Mouse (Mus musculus): ENCODE data around the gene Map3k5. TPM values are rescaled to one million over a fixed set of nuclear protein-coding genes. Genes with fewer than 3 reads are reported as not detected.
"Not testable (repeated sequence)": the region's sequence is repeated elsewhere in the genome, so short reads cannot be mapped to it uniquely, and the experiment has no call there.

Gene Map3k5
- total RNA-seq, 2 experiments from 2014 or later, result 6.5 to 6.6 TPM

DNA sequence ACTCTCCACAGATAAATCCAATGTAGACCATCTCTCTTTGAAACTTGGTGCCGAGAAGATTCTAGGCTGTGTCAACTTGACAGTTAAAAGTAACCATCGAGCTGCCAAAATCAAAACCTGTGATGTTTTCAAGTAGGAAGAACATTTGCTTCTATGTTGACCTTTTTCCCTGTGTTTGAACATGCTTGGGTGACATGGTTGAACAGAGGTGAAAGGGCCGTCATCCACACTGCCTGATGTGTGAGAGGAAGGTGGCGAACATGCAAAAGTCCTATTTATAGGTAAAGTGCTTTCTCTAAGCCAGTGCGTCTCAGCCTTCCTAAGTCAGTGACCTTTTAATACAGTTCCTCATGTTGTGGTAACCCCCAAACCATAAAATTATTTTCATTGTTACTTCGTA, 21.5 kb downstream of the Map3k5 start:
- intact Hi-C loops (cut with DNase I; ENCODE audit: low total_unique reads), result no loop called here
- no peak for DNase-seq

DNA sequence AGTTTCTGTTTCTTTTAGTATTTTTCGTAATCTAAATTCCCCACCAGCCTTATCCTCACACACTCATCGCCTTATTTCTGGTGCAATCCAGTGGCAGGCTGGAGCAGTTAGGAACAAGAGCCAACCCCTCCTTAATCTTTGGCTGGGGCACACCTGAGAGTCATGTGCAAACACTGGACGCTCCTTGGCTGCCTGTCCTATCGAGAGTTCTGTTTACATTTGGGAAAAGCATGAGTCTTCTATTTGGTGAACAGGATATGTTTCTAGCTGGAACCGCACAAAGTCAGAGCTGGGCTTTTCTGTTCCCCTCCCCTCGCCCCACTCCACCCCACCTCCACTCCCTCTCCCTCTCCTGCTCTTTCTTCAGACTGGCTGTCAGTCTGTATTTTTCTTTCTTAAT, 22.5 kb downstream of the Map3k5 start:
- no peak for DNase-seq
- intact Hi-C loops (cut with DNase I; ENCODE audit: low total_unique reads), result no loop called here

DNA sequence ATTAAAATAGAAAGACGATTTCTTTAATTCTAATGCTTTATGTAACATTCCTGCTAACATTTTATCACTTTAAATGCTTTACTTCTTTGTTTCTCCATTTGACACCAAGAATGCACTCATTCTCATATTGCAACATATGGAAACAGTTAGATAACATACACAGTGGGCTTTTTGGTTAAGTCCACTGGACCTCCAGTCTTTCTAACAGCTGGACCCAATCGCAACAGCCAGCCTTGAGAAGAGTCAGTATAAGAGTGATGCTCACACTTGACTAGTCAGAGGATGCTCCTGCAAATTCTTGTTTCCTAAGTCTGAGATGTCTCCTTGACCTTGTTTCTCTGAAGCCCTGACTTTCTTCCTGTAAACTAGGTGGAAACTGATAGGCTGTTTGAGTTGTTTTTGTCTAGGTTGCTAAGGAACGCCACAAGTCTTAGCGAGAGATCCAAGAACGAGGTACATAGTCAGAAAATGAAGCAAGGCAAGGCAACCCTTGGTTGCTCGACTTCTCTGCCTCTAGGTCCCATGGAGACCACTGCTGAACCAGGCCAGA, 26.6 kb downstream of the Map3k5 start:
- intact Hi-C loops (cut with DNase I; ENCODE audit: low total_unique reads), result no loop called here
- no peak for DNase-seq

DNA sequence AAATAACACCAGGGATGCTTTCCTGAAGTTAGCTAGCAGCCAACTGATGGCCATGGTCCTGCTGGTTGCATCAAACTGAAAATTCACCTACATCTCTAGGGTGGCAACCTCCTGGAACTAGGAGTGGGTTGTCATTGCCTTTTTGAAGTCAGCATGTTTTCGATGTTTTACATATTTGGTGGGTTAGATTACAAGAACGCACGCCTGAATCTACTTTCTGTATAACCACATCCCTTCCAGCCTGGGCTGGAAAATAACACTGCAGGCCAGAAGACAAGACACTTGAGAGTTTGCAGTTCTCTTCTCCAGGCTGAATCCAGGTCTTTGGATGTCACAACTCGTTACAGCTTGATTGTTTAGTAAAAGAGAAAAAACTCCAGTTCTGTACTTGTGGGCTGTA, 28.5 kb downstream of the Map3k5 start:
- DNase-seq, result no peak
- intact Hi-C loops (cut with DNase I; ENCODE audit: low total_unique reads), result no loop called here

DNA sequence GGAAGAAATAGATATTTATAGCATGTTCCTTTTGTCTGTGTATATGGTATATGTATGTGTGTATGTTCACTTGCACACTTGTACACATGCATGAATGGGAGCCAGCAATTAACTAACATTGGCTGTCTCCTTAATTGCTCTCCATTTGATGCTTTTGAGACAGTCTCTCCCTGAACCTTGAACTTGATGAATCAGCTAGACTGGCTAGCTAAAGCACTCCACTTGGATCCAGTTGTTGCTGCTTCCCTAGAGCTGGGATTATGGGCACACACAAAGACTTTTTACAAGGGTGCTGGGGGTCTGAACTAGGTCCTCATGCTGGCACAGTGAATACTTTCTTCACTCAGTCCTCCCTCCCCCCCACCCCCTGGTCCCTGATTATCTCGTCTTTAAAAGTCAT, 28.9 kb downstream of the Map3k5 start:
- intact Hi-C loops (cut with DNase I; ENCODE audit: low total_unique reads), result no loop called here
- DNase-seq, result no peak

DNA sequence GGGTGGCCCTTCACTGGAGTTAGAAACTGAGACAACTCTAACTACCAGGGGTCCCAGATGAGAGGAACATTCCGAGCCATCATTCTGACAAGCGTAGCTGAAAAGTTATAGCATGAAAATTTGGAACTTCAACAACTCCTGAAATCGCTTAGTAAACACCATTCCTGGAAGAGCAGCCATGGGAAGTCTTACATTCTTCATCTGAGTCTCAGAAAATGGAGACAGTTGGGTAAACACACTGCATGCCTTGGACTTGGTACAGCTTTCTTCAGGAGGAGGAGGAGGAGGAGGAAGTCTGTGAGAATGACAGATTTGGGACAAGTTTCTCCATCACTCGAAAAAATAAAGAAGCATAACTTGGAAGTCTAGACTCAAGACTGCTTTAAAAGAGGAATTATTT, 29.8 kb downstream of the Map3k5 start:
- no peak for DNase-seq
- intact Hi-C loops (cut with DNase I; ENCODE audit: low total_unique reads), result no loop called here

DNA sequence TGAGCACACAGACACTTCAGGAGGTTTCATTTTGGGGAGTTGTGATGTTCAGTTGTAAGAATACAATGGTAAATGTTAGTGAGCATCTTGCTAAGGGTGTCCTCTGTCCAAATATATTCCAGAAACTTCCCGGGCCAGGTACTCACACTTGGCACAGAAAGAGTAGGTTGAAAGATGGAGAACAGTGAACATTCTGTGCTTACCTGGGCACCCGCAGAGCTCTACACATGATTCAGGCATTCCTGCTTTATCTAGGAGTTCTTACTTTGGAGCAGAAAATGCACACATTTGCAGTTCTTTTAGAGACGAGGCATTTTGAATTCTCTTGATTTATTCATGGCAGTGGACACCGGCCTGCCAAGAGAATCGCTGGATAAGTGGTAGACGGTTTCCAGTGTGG, 32.3 kb downstream of the Map3k5 start:
- intact Hi-C loops (cut with DNase I; ENCODE audit: low total_unique reads), result no loop called here
- no peak for DNase-seq

DNA sequence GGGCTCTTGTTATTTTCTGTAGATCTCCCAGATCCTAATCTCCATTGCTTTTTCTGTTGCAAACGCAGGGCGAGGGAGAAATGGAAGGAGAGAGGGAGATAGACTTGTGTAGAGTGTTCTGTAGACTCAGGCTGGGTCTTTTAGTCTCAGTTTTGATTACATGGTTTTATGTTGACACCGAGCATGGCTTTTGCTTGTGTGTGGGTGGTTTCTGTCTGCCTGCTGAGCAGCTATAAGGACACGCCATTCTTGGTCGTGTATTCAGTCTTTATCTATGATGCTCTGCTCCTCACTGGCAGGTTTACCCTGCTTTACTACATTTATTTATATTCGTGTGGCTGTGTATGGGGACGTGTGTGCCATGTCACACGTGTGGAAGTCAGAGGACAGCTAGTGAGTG, 34.2 kb downstream of the Map3k5 start:
- intact Hi-C loops (cut with DNase I; ENCODE audit: low total_unique reads), result no loop called here
- no peak for DNase-seq

DNA sequence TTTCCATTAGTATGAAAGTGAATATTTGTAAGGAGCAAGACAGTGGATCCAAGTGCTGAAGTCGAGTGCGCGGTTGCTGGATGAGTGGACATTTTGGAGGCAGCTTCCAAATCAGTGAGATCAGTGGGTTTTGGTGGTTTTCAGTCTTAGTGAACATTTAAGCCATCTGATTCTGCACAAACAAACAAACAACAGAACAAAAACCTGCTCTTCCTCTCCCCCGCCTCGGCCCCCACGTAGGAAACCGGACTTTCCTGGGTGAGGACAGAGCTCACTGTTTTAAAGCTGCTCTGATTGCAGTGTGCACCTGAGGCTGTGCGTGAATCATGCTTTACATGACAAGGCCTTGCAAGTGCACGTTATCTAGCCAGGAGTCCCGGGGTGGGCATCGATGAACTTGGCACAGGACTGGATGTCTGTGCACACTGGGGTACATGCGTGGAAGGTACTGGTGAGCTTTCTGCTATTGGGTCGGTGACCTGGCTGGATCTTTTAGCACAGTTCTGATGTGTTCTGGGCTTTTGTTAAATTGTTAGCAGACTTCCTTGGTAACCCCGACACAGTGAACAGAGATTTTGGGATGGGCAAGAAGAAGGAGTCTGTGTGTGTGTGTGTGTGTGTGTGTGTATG, 35.7 kb downstream of the Map3k5 start:
- DNase-seq, result no peak
- intact Hi-C loops (cut with DNase I; ENCODE audit: low total_unique reads), result no loop called here

DNA sequence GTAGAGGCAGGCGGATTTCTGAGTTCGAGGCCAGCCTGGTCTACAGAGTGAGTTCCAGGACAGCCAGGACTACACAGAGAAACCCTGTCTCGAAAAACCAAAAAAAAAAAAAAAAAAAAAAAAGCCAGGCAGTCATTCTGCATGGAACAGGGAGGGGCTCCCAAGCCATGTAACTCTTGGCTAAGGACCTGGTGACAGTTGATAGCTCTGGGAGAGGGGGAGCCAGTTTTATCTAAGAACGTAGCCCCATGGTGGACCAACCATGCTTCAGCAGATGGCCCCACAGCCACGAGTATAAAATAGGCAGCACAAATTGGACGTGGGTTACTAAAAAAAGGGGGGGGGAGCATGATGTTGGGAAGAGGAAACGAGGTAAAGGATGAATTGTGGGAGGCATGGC, 37.2 kb downstream of the Map3k5 start:
- intact Hi-C loops (cut with DNase I; ENCODE audit: low total_unique reads); DNase-seq: not testable (repeated sequence)

DNA sequence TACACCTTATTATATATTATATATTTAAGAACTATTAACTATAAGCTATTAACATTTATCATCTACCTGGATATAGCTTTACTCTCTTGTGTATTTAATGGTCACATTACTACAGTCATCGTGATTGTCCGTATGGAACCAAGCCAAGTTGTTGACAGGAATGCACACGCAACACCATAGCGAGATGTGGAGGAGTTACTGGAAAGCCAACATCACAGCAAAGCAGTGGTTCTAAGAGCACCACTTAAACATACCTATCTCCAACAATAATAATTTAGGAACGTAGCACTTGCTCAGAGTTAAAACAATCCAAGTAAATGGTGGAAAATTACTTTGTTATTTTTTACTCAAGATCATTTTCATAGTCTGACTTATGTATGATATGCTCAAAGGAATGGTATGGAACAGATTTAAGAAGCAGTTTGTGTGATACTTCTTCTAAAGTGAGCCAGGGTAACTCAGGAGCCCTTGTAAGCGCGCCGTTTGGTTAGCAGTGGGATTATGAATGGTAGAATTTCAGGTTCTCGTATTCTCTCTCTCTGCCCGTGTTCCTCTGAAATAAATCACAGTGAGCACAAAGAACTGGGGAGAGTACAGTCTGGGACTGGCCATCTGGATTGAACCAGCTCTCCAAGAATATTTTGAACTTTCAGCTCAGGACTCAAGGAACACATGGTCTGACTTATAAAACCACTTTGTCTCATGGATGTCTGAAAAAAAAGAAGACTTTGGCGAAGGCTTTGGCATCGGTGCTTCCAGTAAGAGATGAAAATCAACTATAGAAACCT, 39.2 kb downstream of the Map3k5 start:
- intact Hi-C loops (cut with DNase I; ENCODE audit: low total_unique reads), result no loop called here

DNA sequence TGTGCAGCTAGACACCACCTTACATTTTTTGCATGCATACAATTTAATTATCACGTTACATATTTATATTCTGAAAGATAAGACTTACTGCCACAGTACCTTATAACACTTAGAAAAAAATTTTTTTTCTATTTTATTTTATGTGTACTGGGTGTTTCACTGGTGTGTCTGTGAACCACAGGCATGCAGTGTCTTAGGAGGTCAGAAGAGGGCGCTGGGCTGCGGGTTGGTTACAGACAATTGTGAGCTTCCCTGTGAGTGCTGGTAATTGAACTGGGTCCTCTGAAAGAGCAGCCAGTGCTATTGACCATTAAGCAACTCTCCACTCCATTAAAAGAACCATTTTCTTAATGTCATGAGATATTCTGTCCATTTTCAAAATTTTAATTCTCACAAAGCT, 43.3 kb downstream of the Map3k5 start:
- no peak for DNase-seq
- intact Hi-C loops (cut with DNase I; ENCODE audit: low total_unique reads), result no loop called here

More for the DNA sequence above, 39.2 kb downstream of the Map3k5 start:
- DNase-seq, result no peak

DNA sequence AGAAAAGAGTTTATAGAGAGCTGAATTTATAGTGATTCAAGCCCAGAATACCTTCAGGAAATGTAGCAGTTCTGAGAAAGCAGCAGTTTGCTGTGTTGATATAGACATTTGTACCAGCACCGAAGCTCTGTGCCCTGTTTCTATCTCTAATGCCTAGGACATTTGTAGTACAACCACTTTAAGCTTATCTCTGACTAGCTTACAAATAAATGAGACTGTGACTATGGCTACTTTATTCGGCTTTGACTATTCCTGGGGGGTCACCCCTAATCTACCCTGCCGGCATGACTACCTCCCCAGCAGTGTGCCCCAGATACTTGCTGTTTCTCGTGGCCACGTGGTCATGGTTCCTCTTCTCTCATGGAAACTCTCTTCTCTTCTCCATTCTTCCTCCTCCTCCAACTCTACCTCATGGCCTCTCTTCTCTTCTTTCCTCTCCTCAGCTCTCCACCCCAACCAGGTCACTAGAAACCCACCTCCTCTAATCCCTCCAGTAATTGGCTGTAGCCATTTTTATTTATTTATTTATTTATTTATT, 44.5 kb downstream of the Map3k5 start:
- intact Hi-C loops (cut with DNase I; ENCODE audit: low total_unique reads), result no loop called here
- no peak for DNase-seq

DNA sequence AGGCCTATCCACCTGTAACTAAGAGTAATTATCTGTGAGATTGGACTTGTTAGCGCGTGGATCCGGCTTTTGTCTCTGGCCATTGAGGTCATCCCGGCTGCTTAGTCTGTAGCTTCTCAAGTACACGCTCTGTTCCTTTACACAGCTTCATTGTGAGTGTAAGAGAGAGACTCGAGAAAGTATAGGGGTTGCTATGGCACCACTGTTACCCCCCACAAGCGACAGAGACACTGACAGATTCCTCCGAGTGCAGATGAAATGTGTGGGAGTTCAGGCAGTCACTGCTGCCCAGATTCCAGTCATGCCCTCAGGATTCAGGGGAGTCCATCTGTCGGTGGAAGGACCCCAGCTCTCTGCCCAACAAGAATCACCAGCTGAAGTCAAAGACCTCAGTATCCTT, 53.5 kb downstream of the Map3k5 start:
- DNase-seq, result no peak
- intact Hi-C loops (cut with DNase I; ENCODE audit: low total_unique reads), result no loop called here

DNA sequence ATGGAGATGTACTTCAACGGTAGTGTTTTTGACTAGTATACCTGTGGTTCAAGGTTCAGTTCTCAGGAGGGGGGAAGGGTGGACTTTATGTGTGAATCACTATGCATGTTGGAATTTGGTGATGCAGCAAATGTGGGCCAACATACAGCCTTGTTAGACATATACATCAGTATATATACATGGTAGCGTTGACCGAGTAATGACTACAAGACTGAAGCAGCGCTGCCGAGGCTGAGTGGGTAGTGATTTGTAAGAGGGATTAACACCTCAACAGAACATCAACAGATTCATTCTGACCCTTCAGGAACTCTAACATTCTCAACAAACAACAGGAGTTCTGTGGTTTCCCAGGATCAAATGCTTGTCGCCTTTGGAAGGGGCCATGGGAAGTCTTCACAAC, 55.7 kb downstream of the Map3k5 start:
- DNase-seq, result no peak
- intact Hi-C loops (cut with DNase I; ENCODE audit: low total_unique reads), result no loop called here

DNA sequence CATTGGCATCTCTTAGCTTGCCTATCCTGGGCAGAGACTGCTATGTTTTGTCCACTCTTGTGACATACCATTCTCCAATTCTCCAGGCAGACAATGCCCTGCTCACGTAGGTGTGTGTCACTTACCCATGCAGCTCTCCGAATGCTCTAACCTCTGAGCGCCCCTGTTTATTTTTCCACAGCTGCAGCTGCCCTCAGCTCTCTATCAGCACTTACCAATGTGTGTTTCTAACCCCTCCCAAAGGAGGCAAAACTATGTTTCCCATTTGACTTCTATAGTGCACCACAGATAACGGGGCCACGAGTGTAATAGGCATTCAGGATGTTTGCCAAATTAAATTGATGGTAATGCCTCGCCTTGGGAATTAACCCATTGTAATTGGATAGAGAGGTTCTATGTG, 56.4 kb downstream of the Map3k5 start:
- intact Hi-C loops (cut with DNase I; ENCODE audit: low total_unique reads), result no loop called here
- DNase-seq, result no peak

DNA sequence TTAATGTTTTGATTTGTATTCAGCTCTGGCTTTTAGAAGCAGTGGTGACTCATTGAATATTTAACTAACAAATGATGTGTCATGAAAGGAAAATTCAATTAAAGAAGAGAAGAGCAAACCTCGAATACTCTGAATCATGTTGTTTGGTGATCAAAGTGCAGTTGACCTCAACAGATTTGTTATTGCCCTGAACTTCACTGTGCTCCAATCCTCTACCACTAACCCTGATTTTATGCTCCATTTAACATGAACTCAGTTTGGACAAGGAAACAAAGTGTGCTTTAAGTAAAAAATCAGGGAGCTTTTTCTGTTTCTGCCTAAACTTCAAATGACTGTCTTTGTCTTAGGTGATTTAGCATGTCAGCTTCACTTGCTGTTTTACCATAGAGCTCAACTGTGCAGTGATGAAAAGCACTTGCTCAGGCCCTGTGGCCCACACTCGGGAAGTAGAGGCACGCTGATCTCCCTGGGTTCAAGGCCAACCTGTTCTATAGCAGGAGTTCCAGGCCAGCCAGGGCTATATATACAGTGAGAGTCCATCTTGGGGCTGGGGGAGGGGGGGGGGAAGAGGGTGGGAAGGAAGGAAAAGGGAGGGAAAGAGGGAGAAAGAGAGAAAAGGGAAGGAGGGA, 57.1 kb downstream of the Map3k5 start:
- DNase-seq, result no peak
- intact Hi-C loops (cut with DNase I; ENCODE audit: low total_unique reads), result no loop called here

DNA sequence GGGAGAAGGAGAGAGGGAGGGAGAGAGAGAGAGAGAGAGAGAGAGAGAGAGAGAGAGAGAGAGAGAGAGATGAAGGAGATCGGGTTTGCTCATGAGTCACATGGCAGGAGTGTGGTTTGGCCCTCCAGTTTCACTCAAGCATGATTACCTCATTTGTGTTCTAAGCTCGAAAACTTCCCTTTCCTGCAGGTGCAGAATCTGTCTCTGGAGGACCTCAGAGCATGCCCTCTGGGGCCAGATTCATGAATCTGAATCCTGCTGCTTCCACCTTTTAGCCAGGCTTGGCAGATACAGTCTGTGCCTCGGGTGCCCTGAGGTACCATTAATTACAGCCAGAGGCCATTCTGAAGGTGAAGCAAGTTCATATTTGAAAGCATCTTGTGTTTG, 57.6 kb downstream of the Map3k5 start:
- intact Hi-C loops (cut with DNase I; ENCODE audit: low total_unique reads), result no loop called here
- no peak for DNase-seq

DNA sequence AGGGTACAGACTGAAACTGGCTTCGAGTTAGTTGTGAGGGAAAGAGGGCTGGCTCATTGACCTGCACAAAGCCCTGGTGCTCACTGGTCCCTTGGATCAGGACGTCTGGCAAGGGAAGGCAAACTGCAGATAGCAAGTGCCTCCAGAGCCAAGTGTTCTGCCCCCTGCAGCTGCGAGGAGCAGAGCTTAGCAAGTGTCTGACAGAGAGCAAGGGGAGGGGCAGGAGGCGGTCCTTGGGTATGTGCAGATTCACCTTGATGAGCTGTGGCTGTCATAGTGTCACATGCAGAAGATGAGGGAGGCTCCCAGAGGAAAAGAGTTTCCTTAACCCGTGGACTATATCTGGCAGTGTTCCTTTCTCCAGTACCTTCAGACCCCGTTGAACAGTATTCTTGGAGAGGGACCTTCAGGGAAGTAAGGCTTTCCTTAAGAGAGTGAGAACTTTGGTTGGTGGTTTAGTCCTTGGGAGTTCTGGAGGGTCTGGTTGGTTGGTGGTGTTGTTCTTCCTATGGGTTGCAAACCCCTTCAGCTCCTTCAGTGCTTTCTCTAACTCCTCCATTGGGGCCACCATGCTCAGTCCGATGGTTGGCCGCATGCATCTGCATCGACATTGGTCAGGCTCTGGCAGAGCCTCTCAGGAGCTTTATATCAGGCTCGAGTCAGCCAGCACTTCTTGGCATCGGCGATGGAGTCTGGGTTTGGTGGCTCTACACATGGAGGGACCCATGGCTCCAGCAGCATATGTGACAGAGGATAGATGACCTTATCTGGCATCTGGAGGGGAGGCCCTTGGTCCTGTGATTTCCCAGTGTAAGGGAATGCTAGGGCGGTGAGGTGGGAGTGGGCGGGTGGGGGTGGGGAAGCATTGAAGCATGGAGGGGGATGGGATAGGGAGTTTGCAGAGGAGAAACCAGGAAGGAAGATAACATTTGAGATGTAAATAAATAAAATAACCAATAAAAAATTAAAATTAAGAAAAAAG, 60.5 kb downstream of the Map3k5 start:
- no peak for DNase-seq

More for the DNA sequence above, 60.5 kb downstream of the Map3k5 start:
- intact Hi-C loops (cut with DNase I; ENCODE audit: low total_unique reads), result no loop called here

Measured in gastrocnemius, postnatal 14 days (tissue).